Mouse (Mus musculus): Measurements from ENCODE around the gene Sumf1.

The Sumf1 gene

DNA sequence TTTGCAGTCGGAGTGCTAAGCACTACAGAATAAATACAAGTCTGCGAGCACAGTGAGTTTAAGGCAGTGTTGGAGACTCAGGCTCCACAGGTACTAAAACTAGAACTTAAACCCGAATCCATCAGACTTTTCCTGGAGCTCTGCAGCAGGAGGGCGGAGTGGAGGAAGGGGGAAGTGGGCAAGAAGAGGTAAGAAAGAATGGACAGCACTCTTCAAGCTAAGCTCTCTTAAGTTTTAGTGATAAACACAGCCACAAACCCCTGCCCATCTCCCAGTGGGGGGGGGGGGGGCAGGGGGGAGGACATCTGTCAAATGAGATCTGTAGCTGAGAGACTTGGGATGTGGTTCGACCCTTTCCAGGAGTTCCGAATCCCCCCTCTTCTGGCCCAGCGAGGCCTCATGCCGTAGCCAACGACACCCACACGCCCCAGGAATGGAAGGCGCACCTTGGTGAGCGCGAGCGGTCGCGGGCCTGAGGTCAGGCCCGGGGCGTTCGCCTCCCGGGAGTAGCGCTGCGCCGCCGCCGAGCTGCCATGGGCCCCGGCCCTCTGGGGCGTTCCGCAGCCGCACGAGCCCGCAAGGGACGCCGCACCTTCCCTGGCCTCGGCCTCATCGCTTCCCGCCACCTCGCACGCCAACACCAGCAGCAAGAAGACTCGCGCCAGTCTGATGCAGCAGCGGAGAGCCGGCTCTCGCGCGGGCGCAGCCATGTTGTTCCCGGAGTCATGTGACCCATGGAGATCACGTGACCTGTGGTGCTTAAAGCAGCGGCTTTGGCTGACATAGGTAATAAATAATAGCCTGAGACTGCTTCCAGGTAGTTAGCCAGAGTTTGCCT, at the start of gene Sumf1:
Sumf1 (minus strand) TSS at position 736 of the 838 bp plus-strand sequence.
- peak; percentile 86 for DNase-seq (ENCODE audit: extremely low read depth, insufficient read length, low spot score)

DNA sequence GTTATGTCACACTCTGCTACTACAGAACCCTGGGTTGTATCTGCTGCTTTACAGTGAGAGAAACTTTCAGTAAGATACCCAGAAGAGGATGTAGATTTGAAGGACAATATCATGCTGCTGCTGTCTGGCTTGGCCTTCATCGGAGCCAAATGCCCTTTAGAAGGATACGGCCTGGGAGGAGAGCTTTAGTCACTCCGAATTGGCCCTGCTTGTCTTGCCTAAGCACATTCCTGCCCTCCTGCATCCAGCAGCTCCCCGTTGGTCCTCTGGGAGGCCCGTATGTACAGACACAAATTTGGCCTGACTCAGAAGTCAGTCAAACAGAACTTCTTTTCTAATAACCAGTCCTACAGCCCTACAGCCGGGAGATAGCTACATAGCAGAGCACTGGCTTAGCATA, 49.2 kb upstream of the Sumf1 start:
- DNase-seq (ENCODE audit: extremely low read depth, insufficient read length, low spot score): no peak

DNA sequence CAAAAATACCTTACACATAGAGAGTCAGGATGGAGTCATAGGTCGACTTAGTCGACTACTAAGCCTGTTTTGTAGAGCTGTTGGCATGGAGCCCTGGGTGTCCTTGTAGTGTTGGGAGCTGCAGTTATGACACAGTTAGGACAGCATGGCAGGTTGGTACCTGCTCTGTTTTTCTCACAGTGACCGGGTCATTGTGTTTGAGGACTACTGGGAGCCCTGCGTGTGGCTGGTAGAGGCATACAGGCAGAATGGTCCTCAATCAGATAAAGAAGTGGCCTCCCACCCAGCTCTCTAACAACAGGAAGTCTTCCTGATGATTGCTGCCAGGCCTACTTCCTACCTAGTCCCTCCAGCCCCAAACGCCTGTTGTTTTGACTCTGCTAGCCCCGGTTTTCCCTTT, 47.7 kb upstream of the Sumf1 start:
- DNase-seq (ENCODE audit: extremely low read depth, insufficient read length, low spot score): no peak

DNA sequence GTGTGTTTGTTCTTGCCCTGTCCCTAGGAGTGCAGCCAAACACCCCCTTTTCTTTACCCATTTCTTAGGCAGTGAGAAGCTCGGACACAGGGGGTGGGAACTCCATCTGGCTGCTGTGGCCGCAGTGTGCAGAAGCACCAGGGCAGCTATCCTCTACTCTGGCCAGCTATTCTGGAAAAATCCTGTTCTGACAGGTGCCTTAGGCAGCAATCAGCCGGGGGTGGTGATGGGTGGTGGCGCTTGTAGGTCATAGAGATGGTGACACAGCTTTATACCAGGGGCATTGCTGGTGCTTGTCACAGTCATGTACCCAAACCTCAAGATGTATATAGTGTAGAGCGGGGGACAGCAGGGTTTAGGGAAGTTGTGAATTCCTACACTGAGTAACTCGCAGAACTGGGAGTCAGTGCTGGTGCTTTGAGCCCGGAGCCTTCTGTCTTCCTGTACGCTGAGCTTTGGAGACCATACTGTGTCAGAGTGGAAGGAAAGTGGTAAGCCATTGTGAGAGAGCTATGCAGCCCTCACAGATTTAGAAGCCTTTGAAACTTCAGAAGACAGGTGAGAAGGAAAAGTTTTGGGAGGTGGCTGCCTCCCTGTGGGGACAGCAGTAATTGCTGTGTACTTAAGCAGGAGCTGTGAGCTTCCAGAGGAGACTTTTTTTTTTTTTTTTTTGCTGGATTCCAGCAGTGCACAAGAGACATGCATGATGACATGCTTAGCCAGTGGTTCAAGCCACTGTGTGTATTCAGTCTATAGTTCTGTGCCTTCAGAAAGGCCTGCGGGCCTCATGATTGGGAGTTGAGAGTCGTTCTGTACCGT, 46.7 kb upstream of the Sumf1 start:
- no peak for DNase-seq (ENCODE audit: extremely low read depth, insufficient read length, low spot score)

DNA sequence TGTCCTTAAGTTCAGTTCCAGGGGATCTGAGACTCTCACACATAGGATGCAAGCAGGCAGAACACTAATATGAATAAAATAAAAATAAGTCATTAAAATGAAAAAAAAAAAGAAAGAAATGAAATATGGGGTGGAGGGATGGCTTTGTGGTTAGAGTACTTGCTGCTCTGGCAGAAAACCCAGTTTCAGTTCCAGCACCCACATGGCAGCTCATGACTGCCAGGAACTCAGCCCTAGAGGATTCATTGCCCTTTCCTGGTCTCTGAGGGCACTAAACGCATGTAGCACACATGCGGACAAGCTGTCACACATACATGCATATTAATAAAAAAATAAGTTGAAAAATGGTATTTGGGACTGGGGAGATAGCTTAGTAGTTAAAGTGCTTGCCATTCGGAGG, 45.2 kb upstream of the Sumf1 start:
- no peak for DNase-seq (ENCODE audit: extremely low read depth, insufficient read length, low spot score)

DNA sequence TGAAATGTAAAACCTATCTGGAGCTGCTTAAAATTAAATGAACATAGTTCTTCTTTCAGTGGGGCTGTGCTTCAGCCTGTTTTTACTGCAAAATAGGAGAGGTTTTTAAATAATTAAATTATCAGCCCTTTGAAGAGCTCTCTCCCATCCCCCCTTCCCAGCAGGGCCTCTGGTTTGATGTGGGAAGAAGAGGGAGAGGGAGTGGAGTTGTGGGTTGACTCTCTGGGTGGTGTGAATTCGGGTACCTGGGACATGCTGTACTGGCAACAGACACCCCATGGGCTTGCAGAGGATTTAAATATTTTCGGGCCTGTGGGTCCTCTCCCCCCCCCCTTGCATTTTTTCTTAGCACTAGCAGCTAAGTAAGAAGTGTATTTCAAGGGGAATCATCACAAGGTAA, 43.2 kb upstream of the Sumf1 start:
- DNase-seq (ENCODE audit: extremely low read depth, insufficient read length, low spot score): no peak

DNA sequence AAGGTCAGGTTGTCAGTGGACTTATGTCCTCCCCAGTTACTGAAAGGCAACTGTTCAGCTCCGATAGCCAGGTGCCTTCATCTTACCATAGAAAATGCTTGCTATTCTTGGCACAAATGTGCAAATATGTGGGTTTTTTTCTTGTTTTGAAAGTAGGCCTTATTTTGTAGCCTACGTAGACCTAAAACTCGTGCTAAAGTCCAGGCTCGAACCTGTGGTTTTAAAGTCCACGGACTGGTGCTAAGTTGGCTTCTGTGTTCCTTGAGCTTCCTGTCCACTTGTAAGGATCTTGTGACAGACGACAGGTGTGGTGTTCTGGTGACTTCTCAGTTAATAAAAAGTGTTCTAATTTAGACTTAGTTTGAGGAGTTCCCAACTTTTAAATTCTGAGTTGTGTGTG, 42.7 kb upstream of the Sumf1 start:
- no peak for DNase-seq (ENCODE audit: extremely low read depth, insufficient read length, low spot score)

DNA sequence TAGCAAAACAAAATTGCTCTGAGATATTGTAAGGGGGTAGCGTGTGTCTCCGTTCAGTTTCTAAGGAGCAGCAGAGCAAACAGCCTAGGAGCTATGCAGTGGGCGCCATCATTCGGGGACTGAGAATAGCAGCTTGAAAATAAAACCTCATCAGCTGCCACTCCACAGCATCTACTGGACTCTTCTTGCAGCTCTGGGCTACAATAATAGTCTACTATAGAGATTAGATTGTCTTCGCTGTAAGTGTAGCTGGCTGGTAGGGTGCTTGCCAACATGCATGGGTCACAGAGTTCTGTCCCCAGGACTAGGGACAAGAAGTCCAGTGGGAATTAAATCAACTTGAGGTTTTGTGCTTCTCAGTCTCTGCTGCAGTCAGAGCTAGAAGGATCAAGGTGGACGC, 42.1 kb upstream of the Sumf1 start:
- DNase-seq (ENCODE audit: extremely low read depth, insufficient read length, low spot score): no peak

DNA sequence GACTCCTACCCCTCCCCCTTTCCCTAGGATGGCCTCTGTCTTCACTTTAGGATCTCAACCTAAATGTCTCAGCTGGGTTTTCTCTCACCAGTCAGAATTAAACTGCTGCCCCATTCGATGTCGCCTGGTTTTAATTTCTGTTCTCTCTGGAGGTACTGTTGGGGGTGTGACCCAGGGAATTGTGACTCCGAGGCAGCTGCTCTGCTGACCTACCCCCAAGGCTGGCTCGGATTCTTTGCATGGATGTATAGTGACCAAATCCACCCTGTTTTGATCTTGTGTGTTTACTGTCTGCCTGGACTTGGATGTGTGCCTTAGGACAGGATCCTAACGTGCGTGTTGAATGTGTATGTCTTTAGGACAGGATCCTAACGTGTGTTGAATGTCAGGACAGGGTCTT, 40.8 kb upstream of the Sumf1 start:
- DNase-seq (ENCODE audit: extremely low read depth, insufficient read length, low spot score): no peak

DNA sequence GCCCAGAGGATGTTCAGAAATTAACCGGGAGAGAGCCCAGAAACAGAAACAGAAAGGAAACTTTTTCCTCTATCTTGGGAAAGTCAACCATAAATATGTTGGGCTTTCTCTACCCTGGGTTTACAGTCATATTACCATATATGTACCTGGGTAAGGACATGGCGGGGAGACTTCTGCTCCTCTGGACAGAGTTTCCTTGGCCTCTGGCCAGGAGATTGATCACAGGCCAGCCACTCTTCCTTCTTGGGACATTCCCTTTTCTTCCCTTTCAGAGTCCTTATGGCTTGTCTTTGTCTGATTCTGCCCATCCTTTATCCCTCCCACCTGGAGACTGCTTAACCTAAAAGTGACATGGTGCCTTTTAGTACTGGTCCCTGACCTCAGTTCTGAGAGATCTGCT, 39.6 kb upstream of the Sumf1 start:
- DNase-seq (ENCODE audit: extremely low read depth, insufficient read length, low spot score): no peak

DNA sequence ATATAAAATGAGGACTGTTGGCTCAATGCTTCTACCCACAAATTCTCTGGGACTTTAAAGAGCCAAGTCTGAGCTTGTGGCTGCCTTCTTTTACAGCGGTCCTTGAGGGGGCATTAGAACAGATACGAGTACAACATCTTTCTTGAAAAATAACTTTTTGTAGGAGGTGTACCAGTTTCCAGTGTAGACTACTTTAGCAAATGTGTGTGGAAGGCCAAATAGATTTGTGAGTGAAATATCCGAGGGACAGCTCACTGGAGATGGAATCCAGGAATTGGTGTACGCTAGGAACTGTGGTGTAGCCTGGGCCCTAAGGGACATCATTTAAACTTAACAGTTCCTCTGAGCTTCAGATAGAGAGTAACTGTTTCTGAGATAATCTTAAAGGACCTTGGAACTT, 39.0 kb upstream of the Sumf1 start:
- no peak for DNase-seq (ENCODE audit: extremely low read depth, insufficient read length, low spot score)

DNA sequence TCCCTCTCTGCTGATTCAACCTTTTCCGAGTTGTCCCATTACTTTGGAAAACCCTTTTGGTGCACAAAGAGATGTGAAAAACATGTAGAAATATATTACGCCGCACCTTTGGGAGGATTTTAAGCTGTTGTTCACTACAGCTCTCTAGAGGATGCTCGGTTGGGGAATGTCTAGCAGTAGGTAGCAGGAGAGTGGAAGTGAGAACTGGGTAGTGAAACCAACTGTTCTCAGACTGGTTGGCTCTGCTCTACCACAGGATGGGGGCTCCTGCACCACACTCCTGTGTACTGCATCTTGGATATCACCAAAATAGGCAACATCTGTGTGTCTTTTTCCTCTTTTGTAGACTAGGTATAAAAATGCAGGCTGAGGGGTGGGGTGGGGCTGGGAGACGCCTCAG, 37.5 kb upstream of the Sumf1 start:
- no peak for DNase-seq (ENCODE audit: extremely low read depth, insufficient read length, low spot score)

DNA sequence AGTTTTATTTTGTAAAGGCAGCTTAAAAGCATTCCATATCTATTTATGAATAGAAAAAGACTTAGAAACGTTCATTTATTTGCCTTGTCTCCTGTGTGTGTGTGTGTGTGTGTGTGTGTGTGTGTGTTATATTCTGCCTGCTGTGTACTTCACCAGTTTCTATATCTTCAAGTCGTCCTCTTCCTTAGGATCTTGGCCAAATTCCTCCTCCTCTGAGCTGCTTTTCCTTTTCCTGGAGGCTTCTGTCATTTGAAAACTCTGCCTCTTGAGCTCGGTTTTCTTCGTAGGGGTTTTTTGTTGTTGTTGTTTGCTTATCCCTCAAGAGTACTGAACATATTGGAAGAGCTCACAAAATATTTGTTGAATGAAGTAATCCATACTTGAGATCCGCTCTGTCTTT, 37.1 kb upstream of the Sumf1 start:
- DNase-seq (ENCODE audit: extremely low read depth, insufficient read length, low spot score): no peak

DNA sequence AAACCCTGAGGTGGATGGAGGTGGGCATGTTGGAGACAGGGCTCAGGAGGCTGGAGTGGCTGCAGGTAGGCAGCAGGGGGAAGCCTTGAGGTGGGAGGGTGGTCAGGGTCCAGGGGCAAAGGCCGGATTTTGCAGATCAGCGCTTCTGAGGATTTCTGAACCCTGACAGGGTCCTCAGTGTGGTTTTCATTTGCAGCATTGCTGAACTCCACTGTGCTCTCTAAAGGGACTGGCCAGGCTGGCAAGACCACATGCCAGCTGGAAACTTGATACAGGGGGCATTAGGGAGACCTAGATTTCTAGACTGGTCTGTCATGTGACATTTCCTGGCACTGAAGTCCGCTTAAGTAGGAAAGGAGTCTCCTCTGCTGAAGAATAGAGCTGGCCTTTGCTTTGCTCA, 32.6 kb upstream of the Sumf1 start:
- no peak for DNase-seq (ENCODE audit: extremely low read depth, insufficient read length, low spot score)

DNA sequence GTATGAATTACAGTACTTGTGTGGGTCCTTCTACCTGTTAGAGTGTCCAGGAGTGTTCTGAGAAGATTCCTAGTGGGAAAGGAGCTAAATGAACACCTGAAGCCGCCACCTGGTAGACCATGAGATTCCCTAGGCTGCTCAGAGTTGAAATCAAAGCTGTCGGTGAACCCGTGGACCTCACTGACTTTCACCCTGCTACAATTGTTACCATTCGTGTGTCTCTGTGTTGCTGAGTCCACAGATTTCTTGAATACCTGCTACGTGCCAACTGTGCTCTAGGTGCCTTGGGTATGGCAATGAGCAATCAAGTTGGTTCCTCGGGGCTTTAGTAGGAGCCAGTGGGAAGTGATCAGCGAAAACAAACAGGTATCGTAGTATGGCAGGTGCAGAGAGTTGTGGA, 31.4 kb upstream of the Sumf1 start:
- no peak for DNase-seq (ENCODE audit: extremely low read depth, insufficient read length, low spot score)

DNA sequence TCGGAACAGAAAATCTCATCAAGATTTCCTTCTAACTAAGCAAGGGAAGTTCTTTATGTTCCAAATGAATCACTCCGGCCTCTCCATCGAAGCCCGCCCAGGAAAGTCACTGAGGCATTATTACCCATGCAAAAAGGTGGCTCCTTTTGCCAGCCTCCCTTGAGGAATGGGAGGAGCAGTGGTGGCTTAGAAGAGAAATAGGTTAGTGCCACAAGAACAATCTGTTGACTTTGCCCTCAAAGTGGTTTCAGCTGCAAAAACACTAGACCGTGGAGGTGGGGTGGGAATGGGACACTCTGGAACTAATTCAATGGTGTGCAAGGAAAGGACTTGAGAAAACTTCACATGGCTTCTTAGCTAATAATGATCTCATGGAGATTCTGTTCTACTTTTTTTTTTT, 30.7 kb upstream of the Sumf1 start:
- DNase-seq (ENCODE audit: extremely low read depth, insufficient read length, low spot score): no peak

DNA sequence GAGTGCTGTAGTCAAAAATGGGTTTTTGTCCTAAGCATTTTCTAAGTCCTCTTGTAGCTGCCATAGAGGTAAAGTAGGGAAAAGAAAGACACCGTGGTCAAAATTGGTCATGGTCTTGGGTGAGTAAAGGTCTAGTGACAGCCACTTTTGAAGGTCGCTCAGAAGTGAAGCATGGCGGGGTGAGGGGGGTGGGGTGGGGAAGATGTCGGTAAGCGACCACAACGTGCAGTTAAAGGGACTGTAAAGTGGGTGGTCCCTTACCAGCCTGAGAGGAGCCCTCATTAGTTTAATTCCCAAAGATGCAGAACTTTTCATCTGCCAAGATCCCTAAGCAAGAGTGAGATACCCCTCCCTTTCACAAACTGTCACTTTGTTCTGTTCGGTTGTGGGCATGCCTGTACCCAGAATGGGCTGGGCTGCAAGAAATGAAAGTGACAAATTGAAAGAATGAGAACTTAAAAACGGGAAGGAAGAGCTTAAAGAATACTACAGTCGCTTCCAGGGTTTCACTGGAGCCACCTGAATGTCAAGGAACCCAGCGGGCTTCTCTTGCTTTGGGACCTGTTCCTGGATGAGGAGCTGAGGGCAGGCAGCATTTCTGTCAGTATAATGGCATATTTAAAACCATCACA, 29.0 kb upstream of the Sumf1 start:
- no peak for DNase-seq (ENCODE audit: extremely low read depth, insufficient read length, low spot score)

DNA sequence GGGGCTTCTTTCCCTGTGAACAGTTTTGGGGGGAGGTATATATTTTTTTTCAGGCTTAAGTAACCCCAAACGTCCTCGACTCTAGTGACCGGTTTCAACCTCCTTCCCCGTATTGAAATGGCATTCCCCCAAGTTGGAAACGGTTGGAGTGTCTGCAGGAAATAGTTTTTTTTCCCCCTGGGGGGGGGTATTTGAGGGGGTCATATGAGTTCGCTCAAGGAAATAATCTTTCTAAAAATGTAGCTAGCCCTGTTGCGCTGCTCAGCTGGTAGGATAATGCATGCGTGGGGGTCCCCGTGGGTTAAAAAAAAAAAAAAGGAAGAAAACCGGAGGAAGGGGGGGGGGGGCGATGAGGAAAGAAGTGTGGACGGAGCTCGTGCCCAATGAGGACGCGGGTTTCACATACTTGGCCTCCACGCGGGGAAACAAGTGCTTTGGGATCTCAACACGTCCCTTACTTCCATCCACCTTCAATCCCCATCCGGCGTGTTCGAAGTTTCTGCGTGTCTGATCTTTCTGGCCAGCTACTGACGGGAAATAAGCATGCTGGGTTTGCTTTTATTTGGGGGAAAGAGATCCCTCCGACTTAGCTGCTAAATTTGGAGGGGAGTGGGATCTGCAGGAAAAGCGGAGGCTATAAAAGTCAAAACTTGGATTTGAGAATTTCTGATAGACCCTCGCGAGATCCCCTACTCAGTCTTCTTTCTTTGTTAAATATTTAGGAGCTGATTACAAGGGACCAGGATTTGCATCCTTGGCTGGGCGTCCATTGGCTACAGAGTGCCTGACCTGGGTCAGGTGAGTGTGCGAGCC, 28.3 kb upstream of the Sumf1 start:
- peak; percentile 33 for DNase-seq (ENCODE audit: extremely low read depth, insufficient read length, low spot score)

DNA sequence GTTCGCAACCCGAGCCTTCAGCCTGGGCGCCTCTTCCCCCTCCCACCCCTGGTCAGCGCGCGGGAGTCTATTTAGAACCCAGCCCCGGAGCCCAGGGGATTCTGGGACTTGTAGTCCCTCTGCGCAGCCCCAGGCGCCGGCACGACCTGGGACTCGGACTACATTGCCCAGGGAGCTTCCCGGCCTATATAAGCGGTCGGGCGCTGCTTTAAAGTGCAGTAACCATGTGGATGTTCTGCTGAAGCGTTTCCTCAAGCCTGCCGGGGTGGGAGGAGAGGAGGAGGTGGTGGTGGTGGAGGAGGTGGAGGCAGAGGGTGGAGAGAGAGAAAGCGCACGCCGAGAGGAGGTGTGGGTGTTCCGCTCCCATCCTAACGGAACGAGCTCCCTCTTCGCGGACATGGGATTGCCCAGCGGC, 27.5 kb upstream of the Sumf1 start, which contains the start of gene Itpr1:
Itpr1 (plus strand) TSS at position 216 of the 415 bp plus-strand sequence.
- peak; percentile 99 for DNase-seq (ENCODE audit: extremely low read depth, insufficient read length, low spot score)

Measured in 3134 (cell line).